Mouse (Mus musculus): ENCODE results near the gene Bcl11a.
A peak's percentile ranks its signal among the peaks of the same experiment; 100 is the strongest.

The Bcl11a gene

GRCm38 (mm10) chr11:24077795-24078705, at the start of gene Bcl11a:
Bcl11a (plus strand) TSS chr11:24078056.
- DNase-seq (ENCODE audit: low read depth, low spot score): peak; percentile 84

DNA sequence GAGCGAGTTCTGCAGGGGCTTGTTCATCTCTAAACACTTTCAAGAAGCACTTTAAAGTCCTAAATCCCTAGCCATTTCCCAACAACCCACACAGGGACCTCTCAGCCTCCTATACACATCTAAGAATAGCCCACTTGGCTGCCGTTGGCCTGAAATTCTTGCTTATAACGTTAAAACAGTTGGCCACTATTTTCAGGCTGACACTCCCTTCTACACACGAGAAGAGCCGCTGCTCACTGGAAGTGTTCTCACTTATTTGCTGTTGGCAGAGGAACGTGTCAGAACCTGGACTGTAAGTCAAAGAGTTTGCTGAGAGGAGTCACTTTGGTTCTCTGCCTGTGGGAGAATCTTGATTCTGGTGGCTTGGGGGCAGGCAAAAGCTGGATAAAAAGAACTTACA, 33.8 kb upstream of the Bcl11a start:
- DNase-seq (ENCODE audit: low read depth, low spot score): no peak

DNA sequence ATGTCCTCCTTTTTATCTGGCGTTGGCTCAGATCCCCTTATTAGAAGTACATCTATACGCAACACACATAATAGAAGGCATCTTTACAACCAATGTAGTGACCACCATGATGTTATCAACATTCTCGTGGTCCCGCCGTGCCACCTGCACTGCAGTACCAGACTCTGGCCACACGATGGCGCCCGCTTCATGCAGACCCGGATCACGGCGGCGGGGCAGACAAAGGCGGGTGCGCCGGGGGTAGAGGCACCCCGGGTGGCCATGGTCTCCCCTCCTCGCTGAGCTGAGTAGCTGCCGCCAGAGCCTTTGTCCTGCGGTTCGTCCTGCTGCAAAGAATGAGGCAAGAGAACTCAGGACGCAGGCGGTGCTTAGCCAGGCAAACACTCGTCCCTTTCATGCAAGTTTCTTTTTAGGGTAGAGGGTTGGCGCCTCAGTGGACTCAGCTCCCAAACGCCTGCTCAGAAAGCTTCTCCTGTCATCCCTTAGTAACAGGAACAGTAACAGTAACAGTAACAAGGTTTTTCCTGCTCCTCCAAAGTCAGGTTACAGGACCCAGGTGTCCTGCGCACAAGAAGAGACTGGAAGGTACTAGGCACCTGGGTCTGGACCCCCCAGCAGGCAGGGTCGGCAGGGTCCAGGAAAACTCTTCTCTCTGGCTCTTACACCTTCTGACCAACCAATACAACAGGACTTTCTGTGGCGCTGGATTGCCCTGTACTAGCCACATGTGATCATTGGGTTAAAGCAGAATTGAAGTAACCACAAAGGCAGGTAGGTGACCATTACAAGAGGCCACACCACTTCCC, 28.4 kb upstream of the Bcl11a start:
- peak; percentile 73 for DNase-seq (ENCODE audit: low read depth, low spot score)

DNA sequence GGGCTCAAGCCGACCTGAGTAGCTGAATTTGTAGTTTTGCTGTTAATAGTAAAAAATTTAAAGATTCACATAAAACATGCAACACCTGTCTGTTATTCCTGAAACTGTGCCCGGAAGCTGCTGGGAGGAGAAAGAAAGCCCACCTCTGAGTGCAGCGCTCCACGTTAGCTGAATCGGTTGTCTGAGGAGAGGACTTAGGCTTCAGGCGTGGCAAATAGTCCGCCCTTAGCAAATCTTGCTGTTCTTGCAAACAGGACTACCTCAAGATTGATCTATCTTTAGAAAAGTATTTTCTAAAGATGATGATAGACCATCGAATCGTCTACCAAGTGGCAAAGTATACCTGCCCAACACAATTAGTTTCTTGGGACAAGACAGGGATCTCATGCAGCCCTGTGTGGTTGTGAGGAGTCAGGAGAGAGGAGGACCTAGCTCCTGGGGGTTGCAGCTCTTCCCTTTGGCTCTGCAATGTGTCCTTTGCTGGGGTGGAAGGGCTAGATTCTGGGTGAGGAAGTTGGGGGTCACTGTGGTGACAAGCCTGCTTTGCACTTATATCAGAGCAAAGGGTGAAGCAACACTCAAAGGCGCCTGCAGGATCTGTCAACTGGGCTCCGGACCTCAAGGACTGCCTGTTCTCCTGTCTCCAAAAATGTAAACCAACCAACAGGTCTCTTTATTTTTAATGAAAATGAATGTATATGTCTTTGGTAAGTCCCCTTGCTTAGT, 27.7 kb upstream of the Bcl11a start:
- DNase-seq (ENCODE audit: low read depth, low spot score): no peak

DNA sequence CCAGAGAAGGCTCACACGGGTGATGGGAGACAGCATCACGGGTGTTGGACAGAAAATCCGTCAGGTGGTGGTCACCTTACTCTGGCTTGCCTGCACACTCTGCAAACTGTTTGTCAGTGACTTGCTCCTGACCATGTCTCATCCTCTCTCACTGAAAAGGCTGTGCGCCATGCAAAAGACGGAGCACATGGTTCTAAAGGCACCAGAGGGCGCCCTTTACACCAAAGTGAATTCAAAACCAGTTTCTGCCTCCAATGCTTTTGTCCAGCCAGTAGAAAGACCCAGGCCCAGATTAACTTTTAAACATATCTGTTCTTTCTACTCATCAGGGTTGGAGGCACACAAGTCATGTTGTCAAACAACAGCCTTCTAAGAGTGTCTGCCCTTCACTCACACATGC, 25.0 kb upstream of the Bcl11a start:
- no peak for DNase-seq (ENCODE audit: low read depth, low spot score)

- no peak for DNase-seq (ENCODE audit: low read depth, low spot score)
Measured at GRCm38 (mm10) chr11:24059137-24059536, 18.7 kb upstream of the Bcl11a start.

DNA sequence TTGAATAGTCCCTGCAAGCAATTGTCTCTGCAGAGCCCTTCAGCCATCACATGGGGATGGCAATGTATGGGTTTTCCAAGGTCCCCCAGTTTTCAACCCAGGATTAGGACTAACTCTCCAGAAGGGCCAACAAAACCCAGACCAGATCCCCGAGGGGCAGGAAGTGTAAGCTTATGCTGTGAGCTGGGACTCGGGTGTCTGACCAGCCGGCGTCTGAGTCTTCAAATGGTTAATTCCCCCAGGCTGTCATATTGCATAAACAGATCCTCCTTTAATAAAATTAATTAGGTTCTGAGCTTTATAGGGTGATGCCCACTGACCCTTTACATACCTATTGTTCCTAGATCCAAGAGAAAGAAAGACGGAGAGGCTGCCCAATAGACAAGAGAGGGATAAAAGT, 17.4 kb upstream of the Bcl11a start:
- DNase-seq (ENCODE audit: low read depth, low spot score): no peak

- DNase-seq (ENCODE audit: low read depth, low spot score): no peak
Measured at GRCm38 (mm10) chr11:24061819-24062218, 16.0 kb upstream of the Bcl11a start.

- DNase-seq (ENCODE audit: low read depth, low spot score): no peak
Measured at GRCm38 (mm10) chr11:24062495-24063096, 15.3 kb upstream of the Bcl11a start.

- no peak for DNase-seq (ENCODE audit: low read depth, low spot score)
Measured at GRCm38 (mm10) chr11:24064221-24064620, 13.6 kb upstream of the Bcl11a start.

DNA sequence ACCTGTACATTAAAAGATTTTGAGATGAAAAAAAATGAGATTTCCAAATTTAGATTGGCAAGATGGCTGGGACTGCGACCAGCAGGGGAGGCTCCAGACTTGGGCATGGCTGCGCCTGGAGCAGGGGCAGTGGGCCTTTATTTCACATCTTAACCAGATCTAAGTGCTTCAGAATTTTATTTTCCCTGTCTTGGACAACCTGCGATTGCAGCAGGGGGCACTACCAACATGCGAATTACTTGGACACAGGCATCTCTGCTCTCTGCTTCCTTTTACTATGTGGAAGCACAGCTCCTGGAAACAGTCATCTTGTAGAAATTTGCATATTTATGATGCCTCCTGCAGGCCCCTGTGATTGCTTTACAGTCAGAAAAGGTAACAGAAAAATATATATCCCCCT, 12.5 kb upstream of the Bcl11a start:
- DNase-seq (ENCODE audit: low read depth, low spot score): no peak

DNA sequence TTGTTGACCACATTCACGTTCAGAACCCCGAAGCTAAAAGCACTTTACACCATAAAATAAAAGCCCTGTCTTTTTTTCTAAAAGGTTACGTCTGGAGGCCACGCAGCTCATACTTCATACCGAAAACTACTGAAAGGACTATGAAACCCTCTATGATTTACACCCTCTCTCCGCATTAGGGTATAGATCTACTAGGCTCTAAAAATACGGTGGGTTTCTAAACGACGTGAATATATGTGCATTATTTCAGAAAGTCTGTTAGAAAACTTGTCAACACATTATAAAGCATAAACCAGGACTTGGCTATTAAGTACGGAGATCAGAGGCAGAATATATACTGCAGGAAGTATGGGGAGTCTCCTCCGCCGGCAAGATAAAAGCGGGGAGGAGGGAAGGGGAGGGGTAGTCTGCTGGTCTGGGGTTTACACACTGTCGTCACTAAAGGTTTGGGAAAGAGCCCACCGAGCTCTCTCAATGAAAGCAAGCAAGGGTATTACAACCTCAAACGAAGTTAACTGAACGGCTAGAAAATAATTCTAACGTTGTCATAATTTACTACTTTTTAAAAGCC, 3.8 kb upstream of the Bcl11a start:
- no peak for DNase-seq (ENCODE audit: low read depth, low spot score)

DNA sequence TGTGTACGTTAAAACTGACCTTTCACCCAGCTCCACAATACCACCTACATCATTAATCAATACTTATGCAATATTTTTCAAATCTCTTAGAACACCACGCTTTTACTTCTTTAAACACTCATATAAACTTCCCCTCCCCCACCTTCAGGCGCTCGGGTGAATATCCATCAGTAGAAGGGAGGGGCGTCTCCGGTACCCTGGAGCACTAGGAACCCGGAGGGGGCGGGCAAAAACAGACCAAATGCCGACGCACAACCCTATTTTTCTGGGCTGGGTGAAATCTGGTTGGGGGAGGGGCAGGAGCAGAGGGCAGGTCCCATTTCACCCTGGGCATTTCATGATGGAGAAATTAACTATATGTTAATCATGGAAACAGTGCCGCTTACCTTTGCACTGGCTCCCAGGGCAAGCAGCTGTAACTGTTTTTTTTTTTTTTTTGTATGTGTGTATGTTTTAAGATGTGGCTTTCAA, 3.2 kb upstream of the Bcl11a start, which contains the start of gene A830031A19Rik:
Gene A830031A19Rik, minus strand, starts transcription at position 421 of the 471 bp plus-strand sequence.
- no peak for DNase-seq (ENCODE audit: low read depth, low spot score)

GRCm38 (mm10) chr11:24075486-24076126, 2.2 kb upstream of the Bcl11a start:
- DNase-seq (ENCODE audit: low read depth, low spot score): no peak

GRCm38 (mm10) chr11:24076127-24076650, 1.7 kb upstream of the Bcl11a start:
- DNase-seq (ENCODE audit: low read depth, low spot score): no peak

DNA sequence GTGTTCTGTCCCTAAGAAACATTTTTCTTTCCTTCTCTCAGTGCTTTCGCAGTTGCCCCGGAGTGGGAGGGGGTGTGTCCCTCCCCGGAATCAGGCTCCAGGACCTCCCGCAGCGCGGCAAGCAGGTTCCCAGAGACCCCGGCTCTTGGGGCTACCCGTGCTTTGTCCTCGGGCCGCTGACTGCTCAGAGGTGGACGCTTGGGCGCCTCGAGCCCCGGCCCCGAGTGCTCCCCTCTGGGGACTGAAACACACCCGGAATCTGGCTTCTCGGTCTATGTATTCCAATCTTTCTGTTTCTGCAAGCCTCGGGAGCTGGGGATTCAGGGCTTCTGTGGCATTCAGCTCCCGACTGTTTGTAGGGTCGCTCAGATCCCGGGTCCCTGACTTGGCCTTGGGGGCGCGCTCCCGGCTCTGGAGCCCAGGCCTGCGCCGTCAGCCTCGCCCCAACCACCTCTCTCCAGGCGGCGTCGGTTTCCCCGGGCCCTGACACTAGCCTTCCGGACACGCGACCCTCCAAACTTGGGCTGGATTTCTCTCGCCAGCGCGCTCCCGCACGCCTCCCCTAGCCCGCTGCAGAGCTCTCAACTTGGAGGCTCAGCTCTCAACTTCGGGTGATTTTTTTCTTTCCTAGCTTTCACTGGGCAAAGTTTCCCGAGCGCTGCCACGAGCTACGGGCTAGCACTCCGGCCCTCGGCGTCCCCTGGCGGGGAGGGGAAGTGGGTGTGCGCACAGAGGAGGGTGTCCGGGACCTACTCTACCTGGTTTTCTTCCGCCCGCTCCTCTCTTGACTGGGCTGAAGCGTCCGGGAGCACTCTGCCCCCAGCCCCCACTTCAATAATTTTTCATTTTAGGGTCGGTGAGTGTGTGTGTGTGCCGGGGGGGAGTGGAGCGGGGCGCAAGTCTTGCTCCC, 780 bp upstream of the Bcl11a start:
- DNase-seq (ENCODE audit: low read depth, low spot score): no peak

GRCm38 (mm10) chr11:24078706-24079316, 955 bp downstream of the Bcl11a start:
- no peak for DNase-seq (ENCODE audit: low read depth, low spot score)
